Mouse (Mus musculus) erythroblast, embryonic 14.5 days (primary cell): Measurements from ENCODE around the gene Cd81. TPM values are rescaled to one million over a fixed set of nuclear protein-coding genes. Genes with fewer than 3 reads are reported as not detected.

ENCODE experiments used
- H3K27me3 ChIP-seq: 2 replicates; pipeline ENCODE4 v1.6.1; 2012; ENCODE audit warnings: inconsistent platforms; ENCODE audit not compliant: control insufficient read depth
- H3K36me3 ChIP-seq: 2 replicates; pipeline ENCODE4 v1.6.1; 2012; ENCODE audit warnings: mild to moderate bottlenecking, inconsistent platforms; ENCODE audit not compliant: control insufficient read depth
- H3K4me1 ChIP-seq: 2 replicates; pipeline ENCODE4 v1.6.1; 2012; ENCODE audit warnings: inconsistent platforms; ENCODE audit not compliant: control insufficient read depth
- H3K4me3 ChIP-seq: replicated peaks from 2 replicates; pipeline ENCODE3; 2012; ENCODE audit warnings: moderate library complexity, mild to moderate bottlenecking, inconsistent platforms
- H3K9me3 ChIP-seq: 2 replicates; pipeline ENCODE4 v1.6.1; 2012; ENCODE audit warnings: low read length, inconsistent platforms, mixed read lengths; ENCODE audit not compliant: control insufficient read depth
- GATA1 ChIP-seq: IDR thresholded peaks from 2 replicates; pipeline ENCODE4 v1.6.1; 2012; ENCODE audit warnings: low read length, inconsistent platforms, mixed read lengths
- TAL1 ChIP-seq: IDR thresholded peaks from 3 replicates; pipeline ENCODE4 v1.6.1; 2012; ENCODE audit warnings: low read length, inconsistent platforms, mixed read lengths
- polyA plus RNA-seq: library from polyadenylated mRNA; stranded (reverse); fragments of >175 nt; gene quantifications from 2 replicates; pipeline ENCODE4 v1.2.3, GENCODE M21; 2012

Cd81 gene
- polyA plus RNA-seq = 5.9 and 6.3 TPM in 2 replicates

DNA sequence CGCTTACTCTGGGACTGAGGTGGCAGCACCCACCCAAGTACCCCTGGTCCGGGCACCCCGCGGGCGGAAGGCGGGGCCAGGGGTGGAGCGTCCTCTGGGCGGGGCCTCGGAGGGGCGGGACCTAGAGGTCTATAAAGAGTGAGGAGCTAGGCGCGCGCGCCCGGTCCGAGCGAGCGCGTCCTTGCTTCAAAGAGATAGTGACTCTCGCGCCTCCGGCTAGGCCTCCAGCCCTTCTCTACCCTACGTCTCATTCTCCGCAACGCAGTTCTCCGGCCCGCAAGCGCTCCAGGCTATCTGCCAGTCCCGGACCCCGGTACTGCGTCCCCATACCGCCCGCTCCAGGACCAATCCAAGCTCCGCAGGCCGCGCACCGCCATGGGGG is at the start of gene Cd81:
Gene Cd81 (plus strand): TSS at position 114 of the 382 bp plus-strand sequence.
- TF ChIP-seq GATA1 (no peak), TAL1 (no peak)
- H3K4me3 ChIP-seq = peak within 1 kb of the TSS; percentile 67
- peaks cover 6% of the 10 kb centered on the region for H3K36me3 ChIP-seq
- peaks cover 65% of the 10 kb centered on the region for H3K4me1 ChIP-seq
- no peaks in the 10 kb centered on the region for H3K27me3 ChIP-seq
- no peaks in the 10 kb centered on the region for H3K9me3 ChIP-seq

DNA sequence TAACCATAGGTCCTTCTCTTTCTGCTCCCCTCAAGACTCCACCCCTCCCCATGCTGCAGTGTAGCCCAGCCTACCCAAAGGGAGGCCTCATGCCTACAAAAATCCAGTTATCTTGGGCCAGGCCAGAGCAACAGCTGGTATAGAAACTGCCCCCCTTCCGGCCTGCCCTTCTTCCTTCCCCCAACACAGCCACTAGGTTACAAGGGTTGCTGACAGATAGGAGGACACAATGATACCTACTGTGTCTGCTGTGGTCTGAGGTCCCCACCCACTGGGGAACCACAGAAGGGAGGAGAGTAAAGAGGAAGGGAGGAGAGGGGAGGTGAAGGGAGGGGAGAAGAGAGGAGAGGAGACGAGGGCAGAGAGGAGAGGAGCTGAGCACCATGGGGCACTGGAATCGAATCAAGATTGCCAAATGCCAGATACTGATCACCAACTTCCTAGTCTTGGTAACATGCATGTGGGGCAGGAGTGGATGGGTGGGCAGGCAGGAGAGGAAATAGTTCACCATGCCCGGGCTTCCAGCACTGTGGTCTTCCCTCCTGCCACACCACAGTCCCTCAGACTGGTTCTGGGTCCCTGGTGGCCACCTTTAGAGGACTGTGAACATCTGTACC is 47.7 kb upstream of the Cd81 start, which contains the start of gene Tspan32:
Gene Tspan32 (plus strand): TSS at position 320 of the 617 bp plus-strand sequence.
- Histone ChIP-seq H3K36me3 (peaks cover 43% of the 10 kb centered on the region), H3K4me3 (peak within 1 kb of the TSS; percentile 78), H3K9me3 (no peaks in the 10 kb centered on the region), H3K27me3 (no peaks in the 10 kb centered on the region), H3K4me1 (peaks cover 82% of the 10 kb centered on the region)
- TF ChIP-seq TAL1 (no peak), GATA1 (no peak)

DNA sequence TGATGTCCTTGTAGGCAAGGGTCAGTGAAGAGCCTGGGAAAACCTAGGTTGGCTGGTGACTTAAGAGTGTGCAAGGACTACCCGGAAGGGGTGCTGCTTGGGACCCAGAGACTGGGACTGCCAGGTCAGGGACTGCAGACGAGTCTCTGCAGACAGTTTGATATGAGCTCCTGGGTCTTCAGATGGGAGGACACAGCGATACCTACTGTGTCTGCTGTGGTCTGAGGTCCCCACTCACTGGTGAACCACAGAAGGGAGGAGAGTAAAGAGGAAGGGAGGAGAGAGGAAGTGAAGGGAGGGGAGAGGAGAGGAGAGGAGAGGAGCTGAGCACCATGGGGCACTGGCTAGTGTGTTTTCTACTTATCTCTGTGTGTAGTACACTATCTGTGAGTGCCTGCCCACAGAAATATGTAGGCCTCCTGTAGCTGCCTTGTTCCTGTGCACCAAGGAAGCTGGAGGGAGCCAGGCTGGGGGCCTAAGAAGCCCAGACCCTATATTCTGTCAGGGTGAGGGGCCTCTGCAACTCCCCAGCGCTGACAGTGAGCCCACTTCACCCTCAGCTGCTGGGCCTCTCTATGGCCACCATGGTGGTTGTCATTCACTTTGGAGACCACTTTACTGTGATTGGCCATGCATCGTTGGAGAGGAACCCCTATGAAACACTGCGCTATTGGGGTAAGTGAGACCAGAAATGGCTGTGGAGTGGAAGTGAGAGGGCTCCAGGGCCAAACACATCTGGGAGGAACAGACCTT is 47.0 kb upstream of the Cd81 start:
- Histone ChIP-seq H3K9me3 (no peaks in the 10 kb centered on the region), H3K27me3 (no peaks in the 10 kb centered on the region), H3K36me3 (peaks cover 50% of the 10 kb centered on the region), H3K4me1 (peaks cover 88% of the 10 kb centered on the region), H3K4me3 (peak overlapping the region; percentile 78)
- TF ChIP-seq GATA1 (peak; percentile 52), TAL1 (peak; percentile 39; the same call in 1 of the 3 replicates)

DNA sequence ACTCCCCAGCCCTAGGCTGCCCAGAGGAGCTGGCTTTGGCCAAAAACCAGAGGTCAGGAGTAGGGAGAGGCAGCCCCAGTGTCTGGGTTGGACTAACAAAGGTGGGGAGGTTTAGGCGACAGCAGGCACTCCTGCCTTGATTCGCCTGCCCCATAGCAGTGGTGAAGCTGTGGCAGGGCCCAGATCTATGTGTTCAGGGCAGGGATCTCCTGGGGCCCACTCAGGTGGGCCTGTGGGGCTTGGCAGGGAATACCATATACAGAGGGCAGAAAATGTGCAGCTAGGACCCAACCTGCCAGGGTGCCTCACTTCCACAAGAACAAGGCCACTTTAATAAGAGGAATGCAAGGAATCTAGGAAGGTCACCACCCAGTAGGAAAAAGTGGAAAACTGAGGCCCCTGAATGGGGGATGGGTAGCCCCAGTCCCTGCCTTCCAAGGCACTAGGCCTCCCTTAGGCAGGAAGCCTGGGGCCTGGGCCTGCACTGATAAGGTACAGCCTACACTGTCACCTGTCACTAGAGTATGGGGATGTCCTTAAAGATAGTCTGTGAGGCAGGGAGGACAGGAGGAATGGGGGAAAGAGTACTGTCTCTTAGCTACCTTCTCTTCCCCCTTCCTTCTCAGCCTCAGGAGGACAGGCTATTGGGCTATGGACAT is 46.3 kb upstream of the Cd81 start:
- Histone ChIP-seq H3K4me3 (peak overlapping the region; percentile 78), H3K27me3 (no peaks in the 10 kb centered on the region), H3K4me1 (peaks cover 92% of the 10 kb centered on the region), H3K9me3 (no peaks in the 10 kb centered on the region), H3K36me3 (peaks cover 57% of the 10 kb centered on the region)
- TF ChIP-seq GATA1 (peak; percentile 96), TAL1 (peak; percentile 93)

DNA sequence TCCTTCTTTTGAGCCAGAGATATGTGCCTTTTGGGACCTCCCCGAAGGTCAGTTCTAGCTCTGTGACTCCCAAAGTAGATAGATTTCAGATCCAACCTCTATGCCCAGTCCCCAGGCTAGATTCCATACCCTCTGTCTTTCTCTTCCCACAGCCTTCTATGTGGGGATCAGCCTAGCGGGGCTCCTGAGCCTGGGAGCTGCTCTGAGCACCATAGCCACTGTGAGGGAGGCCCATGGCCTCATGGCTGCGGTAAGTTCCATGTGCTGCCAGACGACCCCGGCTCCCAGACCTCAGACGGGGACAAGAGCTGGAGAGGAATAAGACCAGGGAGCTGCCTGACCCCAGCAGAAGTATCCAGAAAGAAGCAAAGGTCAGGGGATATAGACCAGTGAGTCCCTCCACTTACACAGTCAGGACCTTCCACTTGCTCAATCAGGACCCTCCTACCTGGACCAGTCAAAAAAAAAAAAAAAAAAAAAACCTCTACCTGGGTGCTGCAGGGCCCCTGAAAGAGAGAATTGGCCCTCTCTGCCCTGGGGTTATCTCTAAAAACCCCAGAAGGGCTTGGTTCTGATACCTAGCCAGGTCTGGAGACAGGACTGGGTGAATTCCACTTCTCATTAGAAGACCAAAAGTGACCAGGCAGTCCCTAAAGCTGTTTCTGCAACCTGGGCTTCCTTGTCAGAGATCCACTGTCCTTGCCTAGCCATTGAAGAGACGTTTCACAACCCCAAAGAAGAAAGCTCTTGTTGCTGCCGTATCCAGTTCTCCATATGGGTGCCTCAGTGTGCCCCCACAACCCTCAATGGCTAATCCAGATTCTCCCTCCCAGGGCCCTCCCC is 45.6 kb upstream of the Cd81 start:
- no peaks in the 10 kb centered on the region for H3K27me3 ChIP-seq
- TF ChIP-seq TAL1 (no peak), GATA1 (no peak)
- H3K4me3 ChIP-seq = peak overlapping the region; percentile 78
- H3K36me3 ChIP-seq = peaks cover 58% of the 10 kb centered on the region
- H3K9me3 ChIP-seq = no peaks in the 10 kb centered on the region
- H3K4me1 ChIP-seq = peaks cover 92% of the 10 kb centered on the region

DNA sequence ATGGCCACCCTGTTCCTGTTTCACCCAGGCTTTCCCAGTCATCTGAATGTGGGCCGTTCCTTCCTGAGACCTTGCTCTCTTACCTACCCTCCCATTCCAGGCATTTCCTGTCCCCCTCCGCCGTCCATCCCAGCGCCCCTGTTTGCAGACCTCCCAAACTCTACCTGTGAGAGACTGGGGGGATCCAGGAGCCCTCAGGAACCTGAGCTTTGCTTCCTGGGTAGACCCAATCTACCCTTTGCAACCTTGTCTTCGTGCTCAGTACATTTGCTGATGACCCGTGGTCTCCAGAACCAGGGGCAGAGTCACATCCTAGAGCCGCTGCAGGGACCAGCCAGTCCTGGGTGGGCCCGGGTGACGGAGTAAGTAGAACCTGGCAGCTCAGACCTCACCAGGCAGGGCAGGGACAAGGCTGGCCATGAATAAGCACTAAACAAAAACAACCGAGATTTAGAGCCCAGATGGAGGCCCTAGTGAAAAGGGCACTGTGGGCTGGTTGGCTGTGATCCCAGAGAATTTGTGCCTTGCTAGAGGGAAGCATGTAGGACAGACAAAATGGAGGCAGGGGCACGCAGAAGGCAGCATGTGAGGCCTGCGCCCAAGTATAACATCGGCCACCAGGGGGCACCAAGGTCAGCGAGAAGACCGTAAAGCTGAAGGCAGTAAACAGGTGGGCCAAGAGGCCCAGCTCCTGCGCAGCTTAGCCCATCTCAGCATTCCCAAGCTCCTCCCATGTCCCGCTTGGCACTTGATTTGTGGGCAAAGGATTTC is 44.8 kb upstream of the Cd81 start:
- H3K4me1 ChIP-seq = peaks cover 92% of the 10 kb centered on the region

DNA sequence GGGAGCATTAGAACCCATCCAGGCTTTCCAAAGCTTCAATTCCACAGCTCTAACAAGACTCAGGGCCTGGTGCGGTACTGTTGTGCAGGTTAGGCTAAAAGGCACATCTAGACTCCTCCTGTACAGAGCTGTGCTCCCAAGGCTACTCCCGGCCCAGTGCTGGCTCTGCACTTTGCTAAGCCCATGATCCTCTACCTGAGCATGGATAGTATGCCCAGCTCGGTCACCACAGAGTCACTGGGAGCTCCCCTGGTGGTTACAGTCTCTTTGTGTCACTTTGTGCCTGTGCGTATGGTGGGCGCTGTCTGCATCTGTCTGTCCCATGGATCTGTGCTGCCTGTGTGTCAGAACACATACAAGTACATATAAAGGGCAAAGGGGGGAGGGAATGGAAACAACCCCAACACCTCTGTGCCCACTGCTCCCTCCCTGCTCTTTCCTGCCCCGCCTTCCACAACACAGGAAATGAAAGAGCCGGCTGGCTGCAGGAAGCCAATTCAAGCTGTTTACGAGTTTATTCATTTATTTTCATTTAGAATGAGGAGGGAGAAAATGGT is 44.1 kb upstream of the Cd81 start:
- H3K36me3 ChIP-seq = peaks cover 62% of the 10 kb centered on the region
- H3K9me3 ChIP-seq = no peaks in the 10 kb centered on the region
- H3K27me3 ChIP-seq = no peaks in the 10 kb centered on the region
- peak overlapping the region; percentile 78 for H3K4me3 ChIP-seq
- no peak for TF ChIP-seq GATA1
- H3K4me1 ChIP-seq = peaks cover 92% of the 10 kb centered on the region

More for the DNA sequence above, 44.8 kb upstream of the Cd81 start:
- Histone ChIP-seq H3K27me3 (no peaks in the 10 kb centered on the region), H3K9me3 (no peaks in the 10 kb centered on the region), H3K4me3 (peak overlapping the region; percentile 78), H3K36me3 (peaks cover 62% of the 10 kb centered on the region)
- TF ChIP-seq TAL1 = no peak
- no peak for TF ChIP-seq GATA1

DNA sequence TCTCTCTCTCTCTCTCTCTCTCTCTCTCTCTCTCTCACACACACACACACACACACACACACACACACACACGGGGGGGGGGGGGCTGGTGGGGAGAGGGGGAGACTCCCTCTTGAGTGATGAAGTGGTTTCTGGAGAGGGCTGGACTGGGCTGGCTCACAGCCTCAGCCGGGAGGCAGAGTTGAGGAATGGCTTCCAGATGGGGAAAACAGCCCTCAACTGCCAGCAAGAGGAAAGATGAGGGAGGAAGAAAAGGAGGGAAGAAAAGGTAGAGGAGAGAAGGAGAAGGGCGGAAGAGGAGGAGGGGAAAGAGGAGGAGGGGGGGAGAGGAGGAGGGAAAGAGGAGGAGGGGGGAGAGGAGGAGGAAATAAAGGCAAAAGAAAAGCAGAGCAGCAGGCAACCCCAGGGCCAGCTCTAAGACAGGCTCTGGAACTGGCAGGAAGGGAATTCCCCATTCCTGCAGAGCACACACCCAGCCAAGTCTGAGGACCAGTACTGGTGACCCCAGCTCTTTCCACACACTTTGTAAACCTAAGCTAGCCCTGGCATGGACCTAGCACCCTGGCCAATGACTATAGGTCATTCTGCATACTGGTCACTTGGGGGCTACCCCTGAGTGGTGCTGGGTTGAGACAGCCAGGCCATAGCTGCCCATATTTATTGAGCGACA is 43.4 kb upstream of the Cd81 start:
- Histone ChIP-seq H3K4me1 (peaks cover 87% of the 10 kb centered on the region), H3K27me3 (no peaks in the 10 kb centered on the region), H3K9me3 (no peaks in the 10 kb centered on the region), H3K4me3 (peak overlapping the region; percentile 78), H3K36me3 (peaks cover 62% of the 10 kb centered on the region)
- TF ChIP-seq GATA1 (no peak), TAL1 (no peak)
